Mouse (Mus musculus): ENCODE data around the gene Hemk1. TPM values are rescaled to one million over a fixed set of nuclear protein-coding genes. Genes with fewer than 3 reads are reported as not detected.
"Not testable (repeated sequence)": the region's sequence is repeated elsewhere in the genome, so short reads cannot be mapped to it uniquely, and the experiment has no call there.

Hemk1 gene
- polyA plus RNA-seq, 1 experiment from 2014 or later: 14.6 TPM

DNA sequence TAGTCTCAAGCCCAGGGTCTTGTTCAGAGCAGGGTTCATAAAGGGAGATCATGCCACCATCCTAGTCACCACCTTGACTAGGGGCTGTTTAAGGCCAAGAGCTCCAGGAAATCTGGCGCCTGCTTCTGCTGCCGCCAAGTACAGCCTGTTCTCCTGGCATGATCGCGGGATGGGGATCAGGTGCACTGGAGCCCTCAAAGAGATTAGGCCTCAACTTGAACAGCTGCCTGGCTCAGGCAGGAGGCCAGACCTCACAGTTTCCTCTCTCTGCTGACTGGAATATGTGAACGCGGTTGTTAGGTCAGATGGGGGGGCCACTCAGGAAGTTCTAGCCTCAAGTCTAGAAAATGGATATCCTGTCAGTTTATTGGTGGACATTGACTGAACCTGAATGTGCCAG, 14.6 kb downstream of the Hemk1 start:
- H3K4me2 ChIP-seq (replicated peaks): no peak overlapping the region
- 0 out of 2 replicates have a peak, but pooled peaks cover 3% of the 10 kb centered on the region for H3K36me3 ChIP-seq
- no peak for ATAC-seq (replicated peaks)
- H3K4me1 ChIP-seq: no peaks in the 10 kb centered on the region
- H3K9me3 ChIP-seq: no peaks in the 10 kb centered on the region
- no peak overlapping the region for H3K9ac ChIP-seq (replicated peaks)
- no peak overlapping the region for H3K4me3 ChIP-seq
- H3K27me3 ChIP-seq: no peaks in the 10 kb centered on the region
- 66% methylated on average over 6 of the region's 6 CpGs for WGBS
- H3K27ac ChIP-seq (replicated peaks): no peak overlapping the region

DNA sequence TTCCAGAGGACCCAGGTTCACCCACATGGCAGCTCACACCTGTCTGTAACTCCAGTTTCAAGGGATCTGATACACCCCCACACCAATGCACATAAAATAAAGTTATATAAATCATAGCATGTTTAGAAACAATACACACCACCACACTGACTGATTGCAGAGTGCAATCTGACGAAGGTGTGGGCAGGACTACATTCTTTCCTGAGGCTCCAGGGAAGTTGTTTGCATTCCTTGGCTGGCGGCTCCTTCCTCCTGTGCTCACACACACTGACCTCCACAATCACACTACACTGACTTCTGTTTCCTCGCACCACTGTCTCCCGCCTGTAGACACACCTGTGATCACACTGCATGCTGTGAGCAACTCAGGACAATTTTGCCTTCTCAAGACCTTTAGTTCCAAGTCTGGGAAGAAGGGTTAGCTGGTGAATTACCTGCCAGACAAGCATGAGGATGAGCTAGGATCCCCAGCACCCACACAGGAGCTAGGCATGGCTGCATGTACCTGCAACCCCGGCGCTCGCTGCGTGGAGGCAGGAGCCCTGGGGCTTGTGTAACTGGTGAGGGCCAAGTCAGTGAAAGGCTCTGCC, 15.6 kb downstream of the Hemk1 start:
- WGBS: 89% methylated on average over 8 of the region's 8 CpGs
- H3K36me3 ChIP-seq: no peaks in the 10 kb centered on the region
- H3K27ac ChIP-seq (replicated peaks): no peak overlapping the region
- no peak overlapping the region for H3K4me3 ChIP-seq
- no peak overlapping the region for H3K9ac ChIP-seq (replicated peaks)
- H3K27me3 ChIP-seq: no peaks in the 10 kb centered on the region
- ATAC-seq (replicated peaks): no peak
- no peak overlapping the region for H3K4me2 ChIP-seq (replicated peaks)
- no peaks in the 10 kb centered on the region for H3K9me3 ChIP-seq
- H3K4me1 ChIP-seq: no peaks in the 10 kb centered on the region

DNA sequence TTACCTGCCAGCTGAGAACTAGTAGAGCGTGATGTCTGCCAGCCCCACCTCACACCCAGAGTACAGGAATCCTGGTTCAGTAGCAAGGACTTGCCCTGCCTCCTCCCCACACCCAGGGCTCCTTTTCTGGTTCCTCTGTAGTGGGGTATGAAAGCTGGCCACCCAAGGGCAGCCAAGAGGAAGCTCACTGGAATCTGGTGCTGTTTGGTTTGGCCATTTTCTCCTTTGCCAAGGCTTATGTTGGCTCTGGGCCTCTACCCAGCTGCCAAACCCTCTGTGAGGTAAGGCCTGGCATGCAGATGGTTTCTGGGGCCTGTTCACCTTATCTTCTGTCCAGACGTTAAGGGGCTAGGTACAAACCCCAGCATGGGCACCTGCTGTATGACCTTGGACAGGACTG, 22.4 kb downstream of the Hemk1 start:
- WGBS: 79% methylated on average over 2 of the region's 2 CpGs
- H3K9me3 ChIP-seq: no peaks in the 10 kb centered on the region
- H3K9ac ChIP-seq (replicated peaks): no peak overlapping the region

DNA sequence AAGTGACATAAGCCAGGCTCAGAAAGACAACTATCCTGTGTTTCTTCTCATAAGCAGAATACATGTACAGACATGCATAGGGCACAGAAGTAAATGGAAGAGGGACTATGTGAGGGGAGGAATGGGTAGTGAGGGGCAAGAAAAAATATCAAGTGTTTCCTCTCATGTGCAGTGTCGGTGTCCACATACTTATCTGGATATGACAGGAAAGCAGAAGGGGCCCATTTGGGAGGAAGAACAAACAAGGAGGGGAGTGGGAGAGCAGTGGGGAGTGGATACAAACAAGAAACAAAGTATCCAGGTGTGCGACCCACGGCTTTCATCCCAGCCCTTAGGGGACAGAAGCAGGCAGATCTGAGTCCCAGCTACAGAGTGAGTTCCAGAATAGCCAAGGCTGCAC, 24.2 kb downstream of the Hemk1 start:
- ATAC-seq (replicated peaks): no peak
- 93% methylated on average over 3 of the region's 3 CpGs for WGBS
- no peaks in the 10 kb centered on the region for H3K9me3 ChIP-seq
- no peaks in the 10 kb centered on the region for H3K4me1 ChIP-seq
- no peaks in the 10 kb centered on the region for H3K27me3 ChIP-seq
- no peak overlapping the region for H3K27ac ChIP-seq (replicated peaks)
- no peak overlapping the region for H3K4me2 ChIP-seq (replicated peaks)
- H3K4me3 ChIP-seq: no peak overlapping the region
- H3K36me3 ChIP-seq: no peaks in the 10 kb centered on the region
- no peak overlapping the region for H3K9ac ChIP-seq (replicated peaks)

More for the DNA sequence above, 22.4 kb downstream of the Hemk1 start:
- no peak overlapping the region for H3K27ac ChIP-seq (replicated peaks)
- no peak overlapping the region for H3K4me2 ChIP-seq (replicated peaks)
- H3K4me3 ChIP-seq: no peak overlapping the region
- H3K36me3 ChIP-seq: no peaks in the 10 kb centered on the region
- no peak for ATAC-seq (replicated peaks)
- no peaks in the 10 kb centered on the region for H3K27me3 ChIP-seq
- no peaks in the 10 kb centered on the region for H3K4me1 ChIP-seq

DNA sequence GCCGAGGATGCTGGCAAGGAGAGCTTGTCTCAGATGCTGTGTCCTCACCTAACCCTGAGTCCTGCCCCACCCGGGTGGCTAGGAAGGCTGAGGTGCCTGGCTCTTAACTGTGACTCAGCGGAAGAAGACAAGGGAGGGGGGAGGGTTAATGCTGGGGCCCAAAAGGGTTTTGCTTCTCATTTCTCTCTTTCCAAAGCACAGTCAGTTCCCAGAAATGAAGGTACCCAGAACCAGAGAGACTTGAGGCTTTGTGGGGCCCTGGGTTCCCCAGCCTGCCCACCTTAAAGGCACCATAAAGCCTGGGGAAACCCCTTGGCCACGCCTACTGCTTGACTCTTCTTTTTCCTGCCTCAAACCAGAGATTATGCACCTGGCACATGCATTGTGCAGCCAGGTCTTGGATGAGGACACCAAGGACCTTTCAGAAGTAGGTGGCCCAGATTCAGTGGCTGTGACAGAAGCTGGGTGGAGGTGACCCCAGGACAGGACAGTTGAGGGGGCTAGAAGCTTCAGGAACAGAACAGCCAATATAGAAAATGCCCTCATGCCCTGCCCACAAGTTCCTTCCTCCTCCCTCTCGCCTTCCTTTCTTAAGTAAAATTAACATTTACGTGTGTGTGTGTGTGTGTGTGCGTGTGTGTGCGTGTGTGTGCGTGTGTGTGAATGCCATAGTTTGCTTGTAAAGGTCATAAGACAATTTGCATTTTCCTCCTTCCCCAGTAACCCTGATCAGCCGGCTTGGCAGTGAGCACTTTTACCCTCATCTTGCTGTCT, 25.2 kb downstream of the Hemk1 start:
- Histone ChIP-seq H3K4me1 (no peaks in the 10 kb centered on the region), H3K4me3 (no peak overlapping the region), H3K27me3 (no peaks in the 10 kb centered on the region), H3K9ac (replicated peaks) (no peak overlapping the region), H3K9me3 (no peaks in the 10 kb centered on the region), H3K27ac (replicated peaks) (no peak overlapping the region), H3K36me3 (no peaks in the 10 kb centered on the region), H3K4me2 (replicated peaks) (no peak overlapping the region)
- WGBS: 64% methylated on average over 10 of the region's 10 CpGs
- no peak for ATAC-seq (replicated peaks)

DNA sequence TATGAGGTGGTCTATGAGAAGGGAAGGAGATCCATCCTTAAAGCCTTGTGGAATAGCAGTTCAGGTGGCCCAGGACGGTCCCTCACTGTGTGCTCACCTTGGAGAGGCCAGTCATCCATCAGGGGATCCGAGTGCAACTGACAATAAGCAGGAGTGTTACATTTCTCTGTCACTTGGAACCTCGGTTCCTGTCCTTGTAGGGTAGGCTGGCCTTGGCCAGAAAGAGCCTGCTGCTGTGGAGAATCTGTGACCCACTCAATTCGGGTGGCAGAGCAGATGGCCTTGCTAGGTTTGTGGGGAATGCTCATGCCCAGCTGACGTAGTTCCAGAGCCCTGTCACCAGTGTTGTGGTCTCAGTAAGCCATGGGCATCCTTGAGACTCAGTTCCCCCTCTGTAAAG, 28.6 kb downstream of the Hemk1 start:
- Histone ChIP-seq H3K4me1 (no peaks in the 10 kb centered on the region), H3K27ac (replicated peaks) (no peak overlapping the region), H3K4me3 (no peak overlapping the region), H3K9me3 (no peaks in the 10 kb centered on the region), H3K4me2 (replicated peaks) (no peak overlapping the region), H3K36me3 (no peaks in the 10 kb centered on the region), H3K9ac (replicated peaks) (no peak overlapping the region), H3K27me3 (no peaks in the 10 kb centered on the region)
- no peak for ATAC-seq (replicated peaks)
- 81% methylated on average over 5 of the region's 5 CpGs for WGBS

DNA sequence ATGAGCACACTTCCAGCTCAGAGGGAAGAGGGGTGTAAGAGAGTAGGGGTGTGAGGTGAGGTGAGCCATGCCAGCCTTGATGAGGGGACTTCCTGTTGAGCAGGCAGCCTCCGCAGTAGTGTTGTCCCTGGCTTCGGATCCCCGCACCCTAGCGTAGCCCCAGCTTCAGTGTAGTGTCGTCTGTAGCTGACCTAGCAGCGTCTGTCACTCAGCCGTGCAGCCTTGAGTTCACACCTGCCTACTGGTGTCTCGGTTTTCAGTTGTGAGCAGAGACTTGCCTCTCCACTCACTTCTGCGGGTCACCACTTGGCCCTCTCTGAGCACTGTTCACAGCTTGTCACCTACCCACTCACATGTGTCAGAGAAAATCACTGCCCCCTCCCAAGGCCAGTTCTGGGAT, 29.0 kb downstream of the Hemk1 start:
- no peak overlapping the region for H3K27ac ChIP-seq (replicated peaks)
- H3K9me3 ChIP-seq: no peaks in the 10 kb centered on the region
- H3K4me3 ChIP-seq: no peak overlapping the region
- no peak overlapping the region for H3K9ac ChIP-seq (replicated peaks)
- no peaks in the 10 kb centered on the region for H3K4me1 ChIP-seq
- H3K27me3 ChIP-seq: no peaks in the 10 kb centered on the region
- no peak overlapping the region for H3K4me2 ChIP-seq (replicated peaks)
- no peak for ATAC-seq (replicated peaks)
- no peaks in the 10 kb centered on the region for H3K36me3 ChIP-seq
- 82% methylated on average over 9 of the region's 9 CpGs for WGBS

DNA sequence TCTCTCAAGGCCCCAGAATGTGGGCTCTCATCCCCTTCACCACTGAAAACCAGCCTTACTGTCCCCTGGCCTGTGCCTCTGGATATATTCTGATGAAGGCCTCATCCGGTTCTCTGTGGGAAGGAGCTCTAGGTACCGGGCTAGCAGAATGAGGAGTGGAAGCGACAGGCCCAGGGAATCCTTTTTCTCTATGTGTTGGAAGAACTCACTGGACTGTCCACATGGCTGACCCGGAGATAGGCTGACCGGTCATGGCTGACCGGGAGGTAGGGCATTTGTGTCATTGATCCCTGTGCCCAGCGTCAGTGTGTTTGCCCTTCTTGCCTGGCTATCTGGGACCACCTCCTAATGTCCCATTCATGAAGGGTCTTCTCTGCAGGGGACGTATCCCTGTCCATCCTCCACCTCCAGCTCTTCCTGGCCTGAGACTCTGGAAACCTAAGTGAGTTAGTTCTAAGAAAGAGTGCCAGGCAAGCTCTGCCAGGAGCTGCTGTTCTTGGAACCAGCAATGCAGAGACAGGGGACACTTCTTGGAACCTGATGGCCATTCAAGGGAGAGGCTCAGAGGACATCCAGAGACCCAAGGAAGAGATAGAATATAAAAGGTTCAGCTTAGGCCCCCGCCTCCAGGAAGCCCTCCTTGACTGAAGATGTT, 29.7 kb downstream of the Hemk1 start:
- H3K27me3 ChIP-seq: no peaks in the 10 kb centered on the region
- ATAC-seq (replicated peaks): no peak
- no peak overlapping the region for H3K9ac ChIP-seq (replicated peaks)
- H3K4me3 ChIP-seq: no peak overlapping the region
- WGBS: 91% methylated on average over 9 of the region's 9 CpGs
- H3K4me2 ChIP-seq (replicated peaks): no peak overlapping the region
- no peaks in the 10 kb centered on the region for H3K4me1 ChIP-seq
- H3K27ac ChIP-seq (replicated peaks): no peak overlapping the region
- H3K9me3 ChIP-seq: no peaks in the 10 kb centered on the region
- no peaks in the 10 kb centered on the region for H3K36me3 ChIP-seq

DNA sequence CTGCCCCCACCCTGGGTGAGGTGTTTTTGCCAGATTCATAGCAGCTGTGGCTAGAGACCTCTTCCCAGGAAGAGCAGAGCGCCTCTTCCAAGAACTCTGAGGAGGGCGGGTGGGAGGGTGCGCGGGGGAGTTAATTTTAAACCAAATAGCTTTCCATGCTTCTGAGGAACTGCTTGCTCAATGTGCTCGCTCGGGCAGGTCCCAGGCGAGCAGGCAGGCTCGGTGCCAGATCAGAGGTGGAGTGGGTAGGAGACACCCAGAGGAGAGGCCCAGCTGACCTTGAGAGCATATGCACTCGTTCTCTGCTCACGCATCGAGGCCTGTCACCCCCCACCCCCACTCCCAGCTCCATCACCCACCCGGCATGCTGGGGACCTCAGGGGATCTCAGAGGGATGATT, 30.3 kb downstream of the Hemk1 start:
- Histone ChIP-seq H3K4me2 (replicated peaks) (no peak overlapping the region), H3K36me3 (no peaks in the 10 kb centered on the region), H3K4me3 (no peak overlapping the region), H3K27ac (replicated peaks) (no peak overlapping the region), H3K9ac (replicated peaks) (no peak overlapping the region), H3K27me3 (no peaks in the 10 kb centered on the region), H3K9me3 (no peaks in the 10 kb centered on the region), H3K4me1 (no peaks in the 10 kb centered on the region)
- no peak for ATAC-seq (replicated peaks)
- 76% methylated on average over 12 of the region's 12 CpGs for WGBS

DNA sequence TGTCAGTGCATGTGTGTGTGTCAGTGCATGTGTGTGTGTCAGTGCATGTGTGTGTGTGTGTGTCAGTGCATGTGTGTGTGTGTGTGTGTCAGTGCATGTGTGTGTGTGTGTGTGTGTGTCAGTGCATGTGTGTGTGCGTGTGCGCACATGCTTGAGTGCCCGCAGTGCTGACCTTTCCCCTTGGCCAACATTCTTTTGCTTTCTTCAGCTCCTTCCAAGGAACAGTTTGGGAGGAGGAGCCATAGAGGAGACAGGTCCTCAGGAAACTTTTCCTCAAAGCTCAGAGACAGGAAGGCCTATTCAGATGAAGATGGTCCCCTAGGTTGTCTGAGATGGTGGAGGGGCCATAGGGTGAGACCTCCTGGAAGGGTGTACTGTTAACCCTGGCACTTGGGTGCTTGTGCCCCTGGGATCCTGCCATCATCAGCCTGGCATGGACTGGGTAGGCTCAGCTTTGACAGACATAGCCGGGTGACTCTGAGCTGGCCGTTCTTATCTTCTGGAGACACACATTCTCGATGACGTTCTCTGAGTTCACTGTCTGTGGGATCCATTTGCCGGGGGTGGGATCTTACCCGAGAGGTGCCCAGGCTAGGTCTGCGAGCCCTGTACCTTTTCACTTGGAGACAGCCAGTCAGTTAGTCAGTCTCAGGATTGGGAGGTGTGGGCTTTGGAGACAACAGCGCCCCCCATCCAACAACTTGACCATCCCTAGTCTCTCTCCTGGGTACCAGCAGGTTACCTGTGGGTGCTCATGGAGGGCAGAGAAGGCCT, 30.9 kb downstream of the Hemk1 start:
- Histone ChIP-seq H3K36me3 (no peaks in the 10 kb centered on the region), H3K4me2 (replicated peaks) (no peak overlapping the region), H3K9me3 (no peaks in the 10 kb centered on the region), H3K4me1 (no peaks in the 10 kb centered on the region), H3K9ac (replicated peaks) (no peak overlapping the region), H3K27ac (replicated peaks) (no peak overlapping the region), H3K4me3 (no peak overlapping the region), H3K27me3 (no peaks in the 10 kb centered on the region)
- no peak for ATAC-seq (replicated peaks)
- 94% methylated on average over 11 of the region's 11 CpGs for WGBS

DNA sequence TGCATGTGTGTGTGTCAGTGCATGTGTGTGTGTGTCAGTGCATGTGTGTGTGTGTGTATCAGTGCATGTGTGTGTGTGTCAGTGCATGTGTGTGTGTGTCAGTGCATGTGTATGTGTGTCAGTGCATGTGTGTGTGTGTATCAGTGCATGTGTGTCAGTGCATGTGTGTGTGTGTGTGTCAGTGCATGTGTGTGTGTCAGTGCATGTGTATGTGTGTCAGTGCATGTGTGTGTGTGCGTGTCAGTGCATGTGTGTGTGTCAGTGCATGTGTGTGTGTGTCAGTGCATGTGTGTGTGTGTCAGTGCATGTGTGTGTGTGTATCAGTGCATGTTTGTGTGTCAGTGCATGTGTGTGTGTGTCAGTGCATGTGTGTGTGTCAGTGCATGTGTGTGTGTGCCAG, 31.5 kb downstream of the Hemk1 start:
- H3K36me3 ChIP-seq; H3K9ac ChIP-seq (replicated peaks); H3K9me3 ChIP-seq; ATAC-seq (replicated peaks); H3K4me3 ChIP-seq; H3K27ac ChIP-seq (replicated peaks); H3K27me3 ChIP-seq; H3K4me2 ChIP-seq (replicated peaks); H3K4me1 ChIP-seq: not testable (repeated sequence)
- WGBS: 100% methylated on average over 1 of the region's 1 CpGs

All from forebrain, embryonic 15.5 days (tissue).